Mouse (Mus musculus) ES-E14 (cell line): ENCODE measurements at regions not wholly inside any gene's neighbourhood (a gene's known extent, or its start where the extent isn't known, plus 50 kb on each side); places are given as distances from the start of the nearest gene placed in this dataset.

Experiments
- CHD2 ChIP-seq: IDR thresholded peaks from 2 replicates; pipeline ENCODE4 v1.6.1; 2014; ENCODE audit warnings: mild to moderate bottlenecking, low read depth, low read length, inconsistent platforms
- ZC3H11A ChIP-seq: IDR thresholded peaks from 2 replicates; pipeline ENCODE4 v1.6.1; 2012; ENCODE audit warnings: low read depth, mild to moderate bottlenecking, inconsistent platforms, low read length, borderline replicate concordance

- TF ChIP-seq CHD2 (no peak), ZC3H11A (no peak)
Observed at GRCm38 (mm10) chr7:136196424-136197160, 480.4 kb upstream of the Mki67 start.
